Mouse (Mus musculus): Measurements from ENCODE around the gene Pusl1.

The Pusl1 gene

DNA sequence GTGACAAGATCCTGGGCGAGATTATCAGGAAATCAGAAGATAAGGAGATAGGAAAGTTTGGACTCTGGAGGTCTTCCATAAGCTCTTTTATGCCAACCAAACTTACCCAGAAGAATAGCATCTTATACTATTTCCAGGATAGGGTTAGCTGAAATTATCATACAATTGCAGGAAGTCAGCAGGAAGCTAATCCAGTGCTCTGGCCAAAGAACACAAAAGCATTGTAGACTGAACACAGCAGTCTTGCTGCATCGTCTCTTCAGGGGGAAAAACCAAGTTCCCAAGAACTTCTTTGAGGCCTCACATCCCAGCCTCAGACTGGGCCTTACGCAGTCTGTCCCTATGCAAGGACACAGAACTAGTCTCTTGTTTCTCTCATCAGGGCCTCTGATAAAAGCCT lies 8.0 kb downstream of the Pusl1 start:
- DNase-seq, result no peak

DNA sequence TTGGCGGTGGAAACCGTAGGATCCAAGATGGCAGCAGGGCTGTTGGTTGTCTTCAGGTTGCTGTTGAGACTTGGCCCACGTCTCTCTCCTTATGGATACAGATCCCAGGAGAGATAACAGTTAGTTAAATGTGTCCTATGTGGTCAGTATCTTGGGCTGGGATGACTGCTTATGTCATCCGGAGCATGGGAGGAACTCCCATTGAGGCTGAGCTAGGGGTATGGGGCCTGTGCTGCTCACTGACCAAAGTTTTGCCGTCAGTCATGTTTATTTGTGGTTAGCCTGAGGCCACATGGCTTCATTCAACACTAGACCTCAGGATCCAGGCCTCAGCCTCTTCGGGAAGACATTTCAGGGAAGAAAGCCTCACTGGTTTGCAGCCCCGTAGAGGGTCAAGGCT lies 20.2 kb downstream of the Pusl1 start:
- DNase-seq, result no peak

DNA sequence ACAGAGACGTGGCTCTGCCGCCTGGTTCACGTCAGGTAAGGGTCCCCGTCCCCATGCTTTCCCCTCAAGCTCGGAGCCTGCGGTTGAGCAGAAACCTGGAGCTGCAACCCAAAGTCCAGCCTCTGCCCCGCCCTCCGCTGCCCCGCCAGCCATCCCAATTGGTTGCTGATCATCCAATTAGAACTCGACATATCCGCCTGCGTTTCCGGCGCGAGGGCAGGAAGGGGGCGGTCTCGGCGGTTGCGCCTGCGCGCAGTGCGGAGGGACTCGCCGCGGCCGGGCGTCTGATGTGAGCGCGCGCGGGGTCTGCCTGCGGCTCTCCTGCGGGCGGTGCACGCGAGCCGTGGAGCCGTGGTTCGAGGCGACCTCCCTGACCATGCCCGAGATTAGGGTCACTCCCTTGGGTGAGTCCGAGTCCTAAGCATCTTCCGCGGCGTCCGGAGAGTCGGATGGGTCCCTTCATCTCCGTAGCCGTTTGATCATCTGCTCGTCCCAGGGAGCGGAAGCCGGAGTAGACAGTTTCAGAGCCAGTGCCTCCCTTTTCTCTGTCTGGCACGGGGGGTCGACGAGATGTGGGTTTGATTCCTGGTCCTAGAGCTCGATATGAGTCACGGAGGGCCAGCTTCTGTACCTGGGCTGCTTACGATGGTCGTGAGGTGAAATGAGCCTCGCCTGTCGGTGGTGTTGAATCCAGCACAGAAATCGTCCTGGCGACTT lies 22.1 kb downstream of the Pusl1 start, which contains the start of the genes Cptp and Ints11:
Gene Cptp (minus strand): TSS at position 124 of the 717 bp plus-strand sequence.
Gene Ints11 (plus strand): TSS at position 230 of the 717 bp plus-strand sequence.
- peak; percentile 98 for DNase-seq

GRCm38 (mm10) chr4:155868614-155869298 lies 22.8 kb downstream of the Pusl1 start:
- no peak for DNase-seq

DNA sequence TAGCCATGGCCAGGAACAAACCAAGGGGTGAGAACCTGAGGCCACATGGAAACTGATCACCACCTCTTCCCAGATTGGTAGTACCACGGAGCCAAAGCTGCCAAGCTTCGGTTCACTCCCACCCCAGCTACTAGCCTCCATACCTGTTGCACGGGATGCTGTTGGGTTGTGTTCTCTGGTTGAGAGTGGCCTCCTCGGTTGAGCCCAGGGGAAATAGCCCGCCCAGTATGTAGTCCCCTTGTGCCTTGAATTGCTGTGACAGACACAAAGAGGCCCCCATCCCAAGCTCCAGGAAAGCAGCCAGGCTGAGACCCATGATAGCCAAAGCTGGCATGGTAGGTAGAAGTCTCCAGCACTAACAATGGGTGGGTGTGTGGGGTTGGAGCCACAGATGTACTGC lies 28.6 kb downstream of the Pusl1 start, which contains the start of gene Tas1r3:
Gene Tas1r3 (minus strand): TSS at position 362 of the 400 bp plus-strand sequence.
- no peak for DNase-seq

- no peak for DNase-seq
These were observed 29.8 kb downstream of the Pusl1 start for GRCm38 (mm10) chr4:155861787-155862186.

DNA sequence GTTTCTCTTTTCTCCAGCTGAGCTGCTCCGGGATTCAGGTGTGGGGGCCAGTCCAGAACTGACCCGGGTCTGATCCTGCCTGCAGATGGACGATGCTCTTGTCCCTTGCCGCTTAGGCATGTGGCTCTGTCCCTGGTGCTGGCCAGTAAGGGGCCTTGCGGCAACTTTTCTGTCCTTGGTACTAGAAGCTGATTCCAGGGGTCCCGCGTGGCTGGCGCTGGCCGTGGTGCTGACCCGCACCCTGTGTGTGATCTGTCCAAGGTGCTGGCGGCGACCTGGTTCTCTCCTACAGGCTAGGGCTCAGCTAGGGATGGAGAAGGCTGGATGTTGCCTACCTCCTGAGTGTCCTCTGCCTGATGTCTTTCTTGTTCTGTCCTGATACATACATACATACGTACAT lies 32.3 kb downstream of the Pusl1 start:
- DNase-seq, result peak; percentile 63

- no peak for DNase-seq
These were observed 34.7 kb downstream of the Pusl1 start for GRCm38 (mm10) chr4:155856881-155857280.

GRCm38 (mm10) chr4:155856071-155856470 lies 35.5 kb downstream of the Pusl1 start:
- no peak for DNase-seq

GRCm38 (mm10) chr4:155854991-155855390 lies 36.6 kb downstream of the Pusl1 start:
- DNase-seq, result no peak

DNA sequence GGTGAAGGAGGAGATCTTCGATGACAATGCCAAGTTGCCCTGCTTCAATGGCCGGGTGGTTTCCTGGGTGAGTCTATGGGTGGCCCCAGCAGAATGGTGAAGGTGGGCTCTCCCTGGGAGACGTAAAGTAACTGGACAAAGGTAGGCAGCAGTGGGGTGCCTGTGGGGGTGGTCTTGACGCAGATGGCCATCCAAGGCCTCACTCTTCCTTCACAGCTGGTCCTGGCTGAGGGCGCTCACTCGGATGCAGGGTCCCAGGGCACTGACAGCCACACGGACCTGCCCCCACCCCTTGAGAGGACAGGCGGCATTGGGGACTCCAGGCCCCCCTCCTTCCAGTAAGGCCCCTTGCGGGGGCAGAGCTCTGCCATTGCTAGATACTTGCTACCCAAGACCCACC lies 38.2 kb downstream of the Pusl1 start:
- no peak for DNase-seq

GRCm38 (mm10) chr4:155851951-155852411 lies 39.6 kb downstream of the Pusl1 start:
- DNase-seq, result no peak

- DNase-seq, result no peak
These were observed 40.2 kb downstream of the Pusl1 start for GRCm38 (mm10) chr4:155851368-155851767.

GRCm38 (mm10) chr4:155849792-155850451 lies 41.7 kb downstream of the Pusl1 start:
- DNase-seq, result no peak

- no peak for DNase-seq
These were observed 42.2 kb downstream of the Pusl1 start for GRCm38 (mm10) chr4:155849391-155849790.

DNA sequence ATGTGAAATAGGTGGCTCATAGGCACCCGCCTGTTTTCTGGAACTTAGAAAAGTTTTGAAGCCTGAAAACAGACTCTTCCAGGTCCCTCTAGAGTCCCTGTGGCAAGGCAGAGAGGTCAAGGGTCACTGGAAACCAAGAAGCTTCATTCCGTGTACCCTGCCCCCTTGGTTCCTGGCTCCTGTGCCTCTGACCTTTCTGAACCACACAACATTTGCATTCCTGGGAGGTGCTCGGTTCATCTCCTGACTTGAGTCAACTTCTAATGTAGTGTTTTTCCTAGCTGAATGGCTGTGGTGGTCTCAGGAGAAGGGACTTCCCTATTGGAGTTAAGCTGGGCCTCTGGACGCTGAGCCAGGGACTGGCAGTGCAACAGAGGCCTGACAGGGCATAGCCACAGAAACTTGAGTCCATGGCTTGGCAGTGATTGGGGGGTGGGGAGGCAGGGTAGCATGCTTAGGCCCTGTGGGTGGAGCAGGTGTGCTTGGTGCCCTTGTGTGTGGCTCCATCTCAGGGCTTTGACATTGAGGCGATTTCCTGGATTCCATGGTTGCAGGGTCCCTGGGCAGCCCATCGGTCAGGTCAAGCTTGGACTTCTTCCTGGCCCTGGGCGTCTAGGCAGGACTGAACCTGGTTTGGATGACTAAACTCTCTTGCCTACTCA lies 43.0 kb downstream of the Pusl1 start:
- DNase-seq, result no peak

DNA sequence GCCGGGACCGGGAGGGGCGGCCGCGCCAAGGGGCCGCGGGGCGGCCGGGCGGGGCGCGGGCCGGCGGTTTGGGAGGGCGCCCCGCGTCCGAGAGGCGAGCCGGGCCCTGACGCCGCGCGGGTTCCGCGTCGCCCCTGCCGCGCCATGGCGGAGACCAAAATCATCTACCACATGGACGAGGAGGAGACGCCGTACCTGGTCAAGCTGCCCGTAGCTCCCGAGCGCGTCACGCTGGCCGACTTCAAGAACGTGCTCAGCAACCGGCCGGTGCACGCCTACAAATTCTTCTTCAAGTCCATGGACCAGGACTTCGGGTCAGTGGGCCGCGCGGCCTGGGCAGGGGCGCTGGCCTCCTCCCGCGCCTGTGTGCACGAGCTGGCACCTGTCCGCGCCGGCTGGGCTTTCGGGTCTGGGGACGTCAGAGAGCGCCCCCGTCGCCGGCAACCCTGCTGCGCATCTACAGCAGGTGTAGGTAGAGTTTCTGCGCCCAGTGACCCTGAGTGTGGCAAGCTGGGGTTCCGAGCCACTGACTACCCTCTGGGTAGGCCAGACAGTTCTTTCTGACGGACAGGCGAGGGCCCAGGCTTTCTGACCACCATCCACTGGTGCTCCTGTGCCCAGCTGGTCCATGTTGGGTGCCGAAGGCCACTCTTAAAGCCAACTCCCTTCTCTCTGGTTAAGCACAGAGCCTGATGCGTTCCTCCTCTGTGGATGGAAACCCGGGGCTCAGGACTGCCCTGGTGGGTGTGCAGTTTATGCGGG lies 43.8 kb downstream of the Pusl1 start:
- DNase-seq, result peak; percentile 62

GRCm38 (mm10) chr4:155846871-155847578 lies 44.6 kb downstream of the Pusl1 start, which contains the start of gene Dvl1:
TSS of gene Dvl1 (plus strand) at chr4:155847402.
- DNase-seq, result peak; percentile 92

DNA sequence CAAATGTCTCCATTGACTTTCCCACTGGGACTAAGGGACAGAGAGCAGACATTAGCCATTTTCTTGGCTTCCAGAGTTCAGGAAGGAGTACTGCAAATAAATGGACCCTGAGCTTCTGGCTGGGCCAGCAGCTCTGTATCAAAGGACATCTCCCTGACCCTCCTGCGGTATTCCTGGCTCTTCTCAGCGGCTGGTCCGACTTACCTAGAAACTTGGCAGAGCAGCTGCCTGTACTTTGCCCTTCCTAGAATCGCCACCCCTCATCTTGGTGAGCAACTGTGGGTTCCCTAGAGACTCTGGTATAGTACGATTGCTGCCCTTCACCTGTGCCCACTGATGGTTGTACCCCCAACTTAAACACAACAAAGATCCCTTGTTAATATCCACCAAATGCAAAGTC lies 48.4 kb downstream of the Pusl1 start:
- no peak for DNase-seq

GRCm38 (mm10) chr4:155841651-155842270 lies 49.8 kb downstream of the Pusl1 start:
- no peak for DNase-seq

GRCm38 (mm10) chr4:155841003-155841454 lies 50.6 kb downstream of the Pusl1 start:
- DNase-seq, result peak; percentile 75

Measured in retina, postnatal 1 day (tissue).